Mouse (Mus musculus) heart, postnatal 0 days (tissue): ENCODE results near the gene 4930505A04Rik.

ENCODE experiments used
- CTCF ChIP-seq: IDR thresholded peaks from 2 replicates; pipeline ENCODE4 v1.5.1; 2016; ENCODE audit warnings: antibody characterized with exemption, control low read depth, low read depth
- EP300 ChIP-seq: IDR thresholded peaks from 2 replicates; pipeline ENCODE4 v1.6.1; 2016; ENCODE audit warnings: antibody characterized with exemption, low read depth

DNA sequence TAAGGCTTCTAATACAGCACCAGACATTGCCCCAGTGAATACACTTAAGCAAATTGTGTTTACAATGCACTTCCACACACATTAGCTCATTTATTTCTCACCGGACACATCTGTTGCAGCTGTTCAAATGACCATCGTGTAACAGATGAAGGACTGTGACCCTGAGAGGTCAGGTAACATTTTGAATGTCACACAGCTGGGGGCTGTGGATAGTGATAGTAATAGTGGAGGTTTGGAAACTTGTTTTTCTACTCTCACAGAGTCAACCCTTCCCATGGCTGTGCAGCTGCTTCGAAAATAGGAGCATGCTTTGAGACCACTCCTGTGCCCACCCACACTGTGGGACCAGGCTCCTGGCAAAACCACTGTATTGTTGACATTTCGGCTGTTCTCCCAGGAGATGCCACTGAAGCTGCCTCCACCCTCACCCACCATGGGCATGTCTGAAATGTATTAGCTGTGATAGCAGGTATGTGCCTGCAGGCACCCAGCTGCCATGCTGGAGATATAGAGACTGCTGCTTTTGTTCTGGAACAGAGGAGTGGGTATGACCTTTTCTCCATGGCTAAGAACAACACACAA lies 66.9 kb downstream of the 4930505A04Rik start:
- TF ChIP-seq CTCF (no peak), EP300 (no peak)
